Mouse (Mus musculus) bone marrow macrophage, adult 2 months (primary cell): ENCODE data around the gene Prlr.

ENCODE experiments used
- CTCF ChIP-seq: IDR thresholded peaks from 2 replicates; pipeline ENCODE4 v1.5.1; 2012; ENCODE audit warnings: low read depth, mild to moderate bottlenecking, low read length, moderate library complexity
- POLR2A ChIP-seq: IDR thresholded peaks from 2 replicates; pipeline ENCODE4 v1.6.1; 2012; ENCODE audit warnings: mild to moderate bottlenecking, low read depth, low read length, borderline replicate concordance

DNA sequence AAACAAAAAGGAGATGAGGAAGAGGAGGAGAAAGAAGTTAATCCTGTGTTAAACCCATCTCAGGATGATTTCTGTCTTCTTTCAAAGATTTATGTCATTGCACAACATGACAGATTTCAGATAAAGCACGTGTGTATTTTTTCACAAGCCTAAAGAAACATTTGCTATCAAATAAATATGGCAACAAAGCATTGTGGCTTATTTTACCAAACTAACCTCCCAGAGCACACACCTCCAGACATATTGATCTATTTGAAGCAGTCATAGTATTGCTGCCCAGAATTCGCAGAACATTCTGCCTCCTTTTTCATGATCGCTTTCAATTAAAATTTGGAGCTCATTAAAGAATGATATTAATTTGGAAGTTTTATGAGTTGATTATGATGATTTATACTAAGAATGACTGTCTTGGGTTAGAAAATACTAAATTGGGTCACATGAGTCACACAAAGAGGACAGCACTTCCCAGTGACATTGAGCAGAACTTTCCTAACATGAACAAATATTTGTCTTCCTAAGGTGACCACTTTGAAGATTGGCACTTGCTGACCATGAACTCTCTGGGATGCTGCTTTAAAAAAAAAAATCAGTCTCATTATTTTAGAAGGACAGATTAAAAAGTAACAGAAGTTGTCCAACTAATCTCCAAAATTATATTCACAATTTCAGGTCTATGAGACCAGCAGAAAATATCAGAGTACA lies 202.9 kb downstream of the Prlr start:
- TF ChIP-seq POLR2A (no peak), CTCF (no peak)
